Mouse (Mus musculus) layer of hippocampus, adult 2 months (tissue): ENCODE measurements around the gene C1qtnf6. TPM values are rescaled to one million over a fixed set of nuclear protein-coding genes. Genes with fewer than 3 reads are reported as not detected.
A peak's percentile ranks its signal among the peaks of the same experiment; 100 is the strongest.

Experiments used
- DNase-seq, 2 experiments: peaks; one replicate each; pipeline ENCODE4 v3.0.0; 2022; ENCODE audit warnings: low spot score in 2 of 2
- H3K27ac ChIP-seq: fragments of 200-600 bp; 2 replicates; pipeline ENCODE4 v1.8.1; 2022
- H3K4me3 ChIP-seq: fragments of 200-600 bp; 2 replicates; pipeline ENCODE4 v1.8.1; 2022; ENCODE audit warnings: mild to moderate bottlenecking
- CTCF ChIP-seq: fragments of 200-600 bp; conservative IDR thresholded peaks from 2 replicates; pipeline ENCODE4 v1.8.1; 2022; ENCODE audit warnings: antibody characterized with exemption, mild to moderate bottlenecking, moderate library complexity
- total RNA-seq, 2 experiments: library from RNA; stranded (reverse); gene quantifications; 2 replicates each; pipeline ENCODE4 v1.2.3; 2021

C1qtnf6 gene
- total RNA-seq, 2 experiments from 2014 or later = 4.5 to 5.2 TPM

DNA sequence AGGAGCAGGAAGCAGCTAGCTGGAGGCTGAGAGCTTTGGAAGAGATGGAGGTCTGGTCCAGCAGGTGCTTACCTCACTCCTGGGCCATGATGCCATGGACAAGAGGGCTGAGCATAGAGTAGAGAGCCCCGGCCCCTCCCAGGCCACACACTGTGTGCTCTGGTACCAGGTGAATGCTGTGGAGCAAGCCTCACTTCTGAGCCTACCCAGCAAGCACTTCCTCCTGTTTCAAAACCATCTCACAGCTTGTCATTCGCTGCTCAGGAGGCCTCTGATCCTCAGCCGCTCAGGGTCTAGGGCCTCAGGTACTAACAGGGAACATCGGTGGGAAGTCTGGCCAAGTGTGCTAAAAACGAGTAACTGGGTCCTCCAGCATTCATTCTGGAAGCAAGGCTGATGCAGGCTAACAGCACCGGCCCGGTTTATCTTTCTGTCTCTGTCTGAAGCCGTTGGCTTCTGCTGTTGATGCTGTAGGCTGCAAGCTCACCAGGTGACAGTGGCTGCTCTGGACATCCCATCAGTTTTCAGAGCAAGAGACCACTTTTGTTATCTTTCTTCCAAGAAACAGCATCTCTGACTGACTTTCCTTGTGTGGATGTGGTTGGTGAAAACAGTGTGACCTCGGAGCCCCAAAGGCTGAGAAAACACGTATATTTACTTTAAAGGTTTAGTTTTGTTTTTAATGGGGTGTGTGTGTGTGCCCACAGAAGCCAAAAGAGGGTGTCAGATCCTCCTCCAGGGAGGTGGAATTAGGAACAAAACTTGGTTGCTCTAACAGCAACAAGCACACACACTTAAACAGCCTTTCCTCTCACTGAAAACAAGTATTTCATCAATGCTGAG lies 26.7 kb upstream of the C1qtnf6 start:
- no peak for DNase-seq
- no peak overlapping the region for H3K27ac ChIP-seq
- H3K4me3 ChIP-seq = no peak overlapping the region
- no peak for TF ChIP-seq CTCF

GRCm38 (mm10) chr15:78554545-78555313 lies 23.5 kb upstream of the C1qtnf6 start:
- H3K4me3 ChIP-seq = peak overlapping the region; percentile 53
- peak; percentile 51 for TF ChIP-seq CTCF
- H3K27ac ChIP-seq = peak overlapping the region; percentile 88
- peak; percentile 56 to 63 for DNase-seq

- no peak for DNase-seq
- peak overlapping the region; percentile 70; the same call in 1 of the 2 replicates for H3K27ac ChIP-seq
- no peak for TF ChIP-seq CTCF
- H3K4me3 ChIP-seq = no peak overlapping the region
Observed at GRCm38 (mm10) chr15:78549189-78549734, 18.0 kb upstream of the C1qtnf6 start.

DNA sequence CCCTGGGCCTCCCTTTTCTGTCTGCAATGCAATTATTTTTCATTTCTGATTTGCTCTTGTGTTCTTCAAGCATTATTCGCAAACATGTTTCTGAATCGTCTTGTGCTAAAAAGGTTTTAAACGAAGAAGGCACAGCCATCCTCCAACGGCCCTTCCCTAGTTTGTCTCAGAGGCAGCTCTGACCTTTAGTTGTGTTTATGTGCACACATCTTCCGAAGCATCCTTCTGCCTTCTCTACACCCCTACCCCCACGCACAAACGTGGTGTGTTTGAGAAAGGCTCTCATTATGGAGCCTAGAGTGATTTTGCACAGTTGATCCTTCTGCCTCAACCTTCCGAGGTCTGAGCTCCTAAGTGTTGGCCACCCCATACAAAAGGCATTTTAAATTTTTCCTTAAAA lies 17.5 kb upstream of the C1qtnf6 start:
- no peak for TF ChIP-seq CTCF
- DNase-seq = no peak
- Histone ChIP-seq H3K27ac (peak overlapping the region; percentile 70; the same call in 1 of the 2 replicates), H3K4me3 (no peak overlapping the region)

- no peak for TF ChIP-seq CTCF
- Histone ChIP-seq H3K27ac (peak overlapping the region; percentile 70), H3K4me3 (no peak overlapping the region)
- no peak for DNase-seq
Observed at GRCm38 (mm10) chr15:78548336-78548665, 17.1 kb upstream of the C1qtnf6 start.

GRCm38 (mm10) chr15:78547415-78548335 lies 16.5 kb upstream of the C1qtnf6 start:
- TF ChIP-seq CTCF = peak; percentile 75
- H3K27ac ChIP-seq = peak overlapping the region; percentile 70
- DNase-seq = no peak
- H3K4me3 ChIP-seq = no peak overlapping the region

DNA sequence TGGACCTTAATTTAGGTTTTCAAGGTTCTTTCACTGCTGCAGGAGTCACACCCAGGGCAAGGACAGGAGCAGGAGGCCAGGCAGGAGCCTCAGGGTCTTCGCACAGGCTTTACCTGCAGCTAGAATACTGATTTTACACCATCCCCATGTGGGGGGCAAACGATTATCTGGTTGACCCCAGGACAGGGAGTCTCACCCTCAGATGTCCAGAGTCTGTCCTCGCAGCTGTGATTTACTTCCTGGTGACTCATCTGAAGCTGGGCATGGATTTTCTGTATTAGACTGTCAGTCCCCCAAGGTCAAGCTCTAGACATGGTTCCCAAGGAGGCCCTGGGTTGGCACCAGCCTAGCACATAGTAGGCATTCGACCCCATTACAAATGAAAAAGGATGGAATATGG lies 14.8 kb upstream of the C1qtnf6 start:
- Histone ChIP-seq H3K4me3 (no peak overlapping the region), H3K27ac (no peak overlapping the region)
- DNase-seq = no peak
- no peak for TF ChIP-seq CTCF

- DNase-seq = no peak
- H3K27ac ChIP-seq = peak within 1 kb of the TSS; percentile 96
- TF ChIP-seq CTCF = no peak
- H3K4me3 ChIP-seq = peak within 1 kb of the TSS; percentile 60
Observed at GRCm38 (mm10) chr15:78544561-78545001, 13.4 kb upstream of the C1qtnf6 start, which contains the start of gene Sstr3. Sstr3 (minus strand) TSS chr15:78544685.

DNA sequence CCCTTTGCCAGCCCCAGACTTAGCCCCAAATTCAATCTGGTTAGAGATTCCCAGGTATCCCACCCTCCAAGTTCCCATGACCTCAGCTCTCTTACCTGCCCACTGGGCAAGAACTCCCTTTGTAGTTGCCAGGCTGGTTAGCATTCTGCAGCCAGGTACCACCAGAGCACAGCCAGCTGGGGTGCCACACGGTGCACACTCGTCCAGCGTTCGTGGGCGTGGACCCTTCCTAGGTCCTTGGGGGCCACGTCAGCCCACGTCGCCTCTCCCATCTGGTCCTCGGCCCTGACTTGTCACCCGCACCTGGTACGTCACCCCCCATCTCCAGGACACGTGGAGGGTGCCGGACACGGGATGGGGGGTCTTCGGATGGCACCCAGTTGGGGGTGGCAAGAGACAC lies 12.8 kb upstream of the C1qtnf6 start:
- no peak for DNase-seq
- peak overlapping the region; percentile 96 for H3K27ac ChIP-seq
- no peak for TF ChIP-seq CTCF
- H3K4me3 ChIP-seq = peak overlapping the region; percentile 60

- H3K27ac ChIP-seq = peak overlapping the region; percentile 96
- TF ChIP-seq CTCF = no peak
- DNase-seq = no peak
- H3K4me3 ChIP-seq = peak overlapping the region; percentile 60
Observed at GRCm38 (mm10) chr15:78542767-78543303, 11.6 kb upstream of the C1qtnf6 start.

DNA sequence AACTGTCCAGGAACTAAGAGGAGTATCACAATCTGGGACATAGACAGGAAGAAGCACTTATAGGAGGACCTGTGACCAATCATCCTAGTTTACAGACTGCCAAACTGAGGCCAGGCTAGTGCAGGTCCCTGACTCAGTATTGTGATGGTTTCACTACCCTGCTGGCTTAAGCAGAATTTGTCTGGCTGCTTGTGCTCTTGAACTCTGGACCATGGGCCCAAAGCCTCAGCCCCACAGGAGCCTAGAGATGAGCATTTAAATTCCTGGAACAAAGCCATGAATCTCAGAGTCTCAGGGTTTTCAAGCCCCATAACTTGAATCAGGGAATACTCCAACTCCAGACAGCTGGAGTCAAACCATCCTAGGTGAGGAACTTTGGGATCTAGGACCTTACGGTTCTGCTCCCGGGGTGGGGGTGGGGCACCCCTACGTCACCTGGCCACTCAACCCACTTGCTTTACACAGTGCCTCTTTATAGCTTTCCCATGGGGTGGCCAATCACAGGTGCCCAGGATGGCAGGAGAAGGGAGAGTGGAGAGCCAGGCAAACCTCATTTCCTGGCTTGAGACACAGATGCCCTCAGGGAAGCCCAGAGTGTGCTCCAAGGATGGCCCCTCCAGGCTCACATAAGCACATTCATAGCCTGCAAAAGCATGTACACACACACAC lies 11.0 kb upstream of the C1qtnf6 start:
- H3K27ac ChIP-seq = peak overlapping the region; percentile 70
- peak overlapping the region; percentile 60 for H3K4me3 ChIP-seq
- DNase-seq = no peak
- no peak for TF ChIP-seq CTCF
